Mouse (Mus musculus) forebrain, embryonic 10.5 days (tissue): ENCODE data around the gene Ncoa1. TPM values are rescaled to one million over a fixed set of nuclear protein-coding genes. Genes with fewer than 3 reads are reported as not detected.

Source experiments
- DNase-seq: peaks from one replicate; pipeline ENCODE4 v3.0.0-alpha.2; 2017; ENCODE audit warnings: low spot score; ENCODE audit errors: extremely low spot score
- H3K27ac ChIP-seq: fragments of 300-500 bp; sonication (generic); 2 replicates; pipeline ENCODE4 v1.5.1; 2016; ENCODE audit warnings: mild to moderate bottlenecking
- H3K27me3 ChIP-seq: fragments of 300-500 bp; sonication (generic); 2 replicates; pipeline ENCODE4 v1.6.1; 2016; ENCODE audit warnings: mild to moderate bottlenecking; ENCODE audit not compliant: poor library complexity, severe bottlenecking
- H3K36me3 ChIP-seq: fragments of 300-500 bp; sonication (generic); replicated peaks from 2 replicates; pipeline ENCODE4 v1.6.1; 2016; ENCODE audit warnings: mild to moderate bottlenecking, moderate library complexity
- H3K4me1 ChIP-seq: fragments of 300-500 bp; sonication (generic); 2 replicates; pipeline ENCODE4 v1.6.1; 2016
- H3K4me3 ChIP-seq: fragments of 300-500 bp; sonication (generic); 2 replicates; pipeline ENCODE4 v1.5.1; 2016; ENCODE audit warnings: mild to moderate bottlenecking, moderate library complexity
- H3K9me3 ChIP-seq: fragments of 300-500 bp; sonication (generic); 2 replicates; pipeline ENCODE4 v1.6.1; 2016; ENCODE audit warnings: mild to moderate bottlenecking, moderate library complexity
- WGBS: fragments of 180-500 bp; shearing (Covaris S2); methylation state at CpG from one replicate; pipeline ENCODE4 v1.1.7; 2016; 5-methylcytosine and 5-hydroxymethylcytosine counted together
- polyA plus RNA-seq: library from polyadenylated mRNA; unstranded; fragments of >200 nt; fragmentation: Nextera tagmentation; extraction: Ambion mirVana; gene quantifications from 2 replicates; pipeline ENCODE4 v1.2.1, GENCODE M21; 2016

Gene Ncoa1
- polyA plus RNA-seq, 1 experiment from 2014 or later, result 3.0 TPM

- Histone ChIP-seq H3K27ac (no peak overlapping the region), H3K9me3 (no peaks in the 10 kb centered on the region), H3K36me3 (no peaks in the 10 kb centered on the region), H3K4me1 (no peaks in the 10 kb centered on the region), H3K27me3 (no peaks in the 10 kb centered on the region), H3K4me3 (no peak overlapping the region)
- DNase-seq, result no peak
- 94% methylated on average over 4 of the region's 4 CpGs for WGBS
These were observed 58.2 kb downstream of the Ncoa1 start for GRCm38 (mm10) chr12:4418824-4419223.

GRCm38 (mm10) chr12:4417626-4418263 is 59.2 kb downstream of the Ncoa1 start:
- H3K4me3 ChIP-seq, result no peak overlapping the region
- H3K27ac ChIP-seq, result no peak overlapping the region
- H3K9me3 ChIP-seq, result no peaks in the 10 kb centered on the region
- H3K4me1 ChIP-seq, result no peaks in the 10 kb centered on the region
- H3K36me3 ChIP-seq, result no peaks in the 10 kb centered on the region
- no peaks in the 10 kb centered on the region for H3K27me3 ChIP-seq
- WGBS, result 83% methylated on average over 3 of the region's 3 CpGs
- DNase-seq, result no peak

GRCm38 (mm10) chr12:4407085-4407484 is 69.9 kb downstream of the Ncoa1 start:
- Histone ChIP-seq H3K27me3 (no peaks in the 10 kb centered on the region), H3K36me3 (no peaks in the 10 kb centered on the region), H3K9me3 (no peaks in the 10 kb centered on the region), H3K4me1 (no peaks in the 10 kb centered on the region), H3K27ac (no peak overlapping the region), H3K4me3 (no peak overlapping the region)
- DNase-seq, result no peak
- WGBS, result 90% methylated on average over 2 of the region's 2 CpGs

GRCm38 (mm10) chr12:4406155-4406554 is 70.8 kb downstream of the Ncoa1 start:
- Histone ChIP-seq H3K27ac (no peak overlapping the region), H3K9me3 (no peaks in the 10 kb centered on the region), H3K27me3 (no peaks in the 10 kb centered on the region), H3K36me3 (no peaks in the 10 kb centered on the region), H3K4me1 (no peaks in the 10 kb centered on the region), H3K4me3 (no peak overlapping the region)
- 81% methylated on average over 3 of the region's 3 CpGs for WGBS
- no peak for DNase-seq

GRCm38 (mm10) chr12:4403206-4403605 is 73.8 kb downstream of the Ncoa1 start:
- Histone ChIP-seq H3K27ac (no peak overlapping the region), H3K27me3 (no peaks in the 10 kb centered on the region), H3K36me3 (no peaks in the 10 kb centered on the region), H3K4me1 (no peaks in the 10 kb centered on the region), H3K4me3 (no peak overlapping the region), H3K9me3 (no peaks in the 10 kb centered on the region)
- 80% methylated on average over 4 of the region's 4 CpGs for WGBS
- DNase-seq, result no peak

GRCm38 (mm10) chr12:4396221-4396620 is 80.8 kb downstream of the Ncoa1 start:
- no peaks in the 10 kb centered on the region for H3K27me3 ChIP-seq
- no peaks in the 10 kb centered on the region for H3K36me3 ChIP-seq
- DNase-seq, result no peak
- H3K9me3 ChIP-seq, result no peaks in the 10 kb centered on the region
- H3K4me1 ChIP-seq, result peaks cover 7% of the 10 kb centered on the region; the same call in 1 of the 2 replicates
- 82% methylated on average over 7 of the region's 7 CpGs for WGBS
- H3K27ac ChIP-seq, result no peak overlapping the region
- H3K4me3 ChIP-seq, result no peak overlapping the region

- no peaks in the 10 kb centered on the region for H3K36me3 ChIP-seq
- no peak overlapping the region for H3K4me3 ChIP-seq
- H3K9me3 ChIP-seq, result no peaks in the 10 kb centered on the region
- 78% methylated on average over 2 of the region's 2 CpGs for WGBS
- DNase-seq, result no peak
- H3K4me1 ChIP-seq, result peaks cover 7% of the 10 kb centered on the region; the same call in 1 of the 2 replicates
- no peaks in the 10 kb centered on the region for H3K27me3 ChIP-seq
- H3K27ac ChIP-seq, result no peak overlapping the region
These were observed 84.4 kb downstream of the Ncoa1 start for GRCm38 (mm10) chr12:4392590-4392989.

- no peak for DNase-seq
- Histone ChIP-seq H3K4me3 (no peak overlapping the region), H3K27me3 (no peaks in the 10 kb centered on the region), H3K4me1 (peaks cover 7% of the 10 kb centered on the region; the same call in 1 of the 2 replicates), H3K9me3 (no peaks in the 10 kb centered on the region), H3K27ac (no peak overlapping the region), H3K36me3 (no peaks in the 10 kb centered on the region)
- WGBS, result 90% methylated on average over 3 of the region's 3 CpGs
These were observed 84.9 kb downstream of the Ncoa1 start for GRCm38 (mm10) chr12:4392074-4392473.

- Histone ChIP-seq H3K9me3 (no peaks in the 10 kb centered on the region), H3K4me1 (peaks cover 5% of the 10 kb centered on the region; the same call in 1 of the 2 replicates), H3K27ac (no peak overlapping the region), H3K4me3 (no peak overlapping the region), H3K36me3 (no peaks in the 10 kb centered on the region), H3K27me3 (no peaks in the 10 kb centered on the region)
- 77% methylated on average over 4 of the region's 4 CpGs for WGBS
- DNase-seq, result no peak
These were observed 85.7 kb downstream of the Ncoa1 start for GRCm38 (mm10) chr12:4391256-4391655.

- Histone ChIP-seq H3K27me3 (no peaks in the 10 kb centered on the region), H3K4me3 (no peak overlapping the region), H3K4me1 (peaks cover 4% of the 10 kb centered on the region; the same call in 1 of the 2 replicates), H3K27ac (no peak overlapping the region), H3K9me3 (no peaks in the 10 kb centered on the region), H3K36me3 (no peaks in the 10 kb centered on the region)
- no peak for DNase-seq
- WGBS, result 76% methylated on average over 5 of the region's 5 CpGs
These were observed 86.3 kb downstream of the Ncoa1 start for GRCm38 (mm10) chr12:4390721-4391120.

GRCm38 (mm10) chr12:4386077-4386719 is 90.8 kb downstream of the Ncoa1 start:
- no peak overlapping the region for H3K27ac ChIP-seq
- H3K27me3 ChIP-seq, result no peaks in the 10 kb centered on the region
- DNase-seq, result no peak
- no peaks in the 10 kb centered on the region for H3K4me1 ChIP-seq
- no peaks in the 10 kb centered on the region for H3K36me3 ChIP-seq
- WGBS, result 91% methylated on average over 3 of the region's 3 CpGs
- no peak overlapping the region for H3K4me3 ChIP-seq
- H3K9me3 ChIP-seq, result no peaks in the 10 kb centered on the region

GRCm38 (mm10) chr12:4383061-4383460 is 93.9 kb downstream of the Ncoa1 start:
- no peak for DNase-seq
- H3K9me3 ChIP-seq, result no peaks in the 10 kb centered on the region
- no peaks in the 10 kb centered on the region for H3K4me1 ChIP-seq
- WGBS, result 91% methylated on average over 3 of the region's 3 CpGs
- no peak overlapping the region for H3K4me3 ChIP-seq
- no peaks in the 10 kb centered on the region for H3K27me3 ChIP-seq
- H3K27ac ChIP-seq, result no peak overlapping the region
- H3K36me3 ChIP-seq, result no peaks in the 10 kb centered on the region

GRCm38 (mm10) chr12:4379298-4379957 is 97.6 kb downstream of the Ncoa1 start:
- Histone ChIP-seq H3K4me1 (peaks cover 10% of the 10 kb centered on the region), H3K27ac (no peak overlapping the region), H3K9me3 (no peaks in the 10 kb centered on the region), H3K27me3 (no peaks in the 10 kb centered on the region), H3K4me3 (no peak overlapping the region), H3K36me3 (no peaks in the 10 kb centered on the region)
- DNase-seq, result no peak
- 54% methylated on average over 7 of the region's 7 CpGs for WGBS
